Mouse (Mus musculus) ZHBTc4 (cell line): ENCODE results near the gene Hoxb7.

ENCODE experiments used
- DNase-seq: peaks from one replicate; pipeline ENCODE4 v3.0.0-alpha.2; 2011; ENCODE audit warnings: low read depth, low spot score

The Hoxb7 gene

GRCm38 (mm10) chr11:96299781-96300180, 13.4 kb downstream of the Hoxb7 start:
- no peak for DNase-seq

GRCm38 (mm10) chr11:96300354-96301063, 14.1 kb downstream of the Hoxb7 start:
- peak; percentile 67 for DNase-seq

- DNase-seq, result no peak
Measured at GRCm38 (mm10) chr11:96301064-96301431, 14.6 kb downstream of the Hoxb7 start.

GRCm38 (mm10) chr11:96301837-96302236, 15.4 kb downstream of the Hoxb7 start:
- DNase-seq, result no peak

GRCm38 (mm10) chr11:96302381-96303150, 16.1 kb downstream of the Hoxb7 start:
- no peak for DNase-seq

GRCm38 (mm10) chr11:96303151-96304099, 17.0 kb downstream of the Hoxb7 start, which contains the start of gene Hoxb5:
TSS of gene Hoxb5 (plus strand) at chr11:96303336.
- DNase-seq, result peak; percentile 92

- DNase-seq, result no peak
Measured at GRCm38 (mm10) chr11:96304381-96305195, 18.2 kb downstream of the Hoxb7 start.

- DNase-seq, result no peak
Measured at GRCm38 (mm10) chr11:96305505-96306182, 19.2 kb downstream of the Hoxb7 start.

- no peak for DNase-seq
Measured at GRCm38 (mm10) chr11:96306183-96306907, 19.9 kb downstream of the Hoxb7 start.

- DNase-seq, result no peak
Measured at GRCm38 (mm10) chr11:96306908-96307269, 20.5 kb downstream of the Hoxb7 start.

- no peak for DNase-seq
Measured at GRCm38 (mm10) chr11:96308763-96309162, 22.3 kb downstream of the Hoxb7 start.

- no peak for DNase-seq
Measured at GRCm38 (mm10) chr11:96309288-96309687, 22.9 kb downstream of the Hoxb7 start.

GRCm38 (mm10) chr11:96310183-96310938, 23.9 kb downstream of the Hoxb7 start:
- DNase-seq, result no peak

GRCm38 (mm10) chr11:96311097-96311496, 24.7 kb downstream of the Hoxb7 start:
- no peak for DNase-seq

- peak; percentile 87 for DNase-seq
Measured at GRCm38 (mm10) chr11:96311520-96312417, 25.3 kb downstream of the Hoxb7 start.

GRCm38 (mm10) chr11:96313134-96313533, 26.7 kb downstream of the Hoxb7 start:
- no peak for DNase-seq

GRCm38 (mm10) chr11:96313806-96314428, 27.5 kb downstream of the Hoxb7 start:
- no peak for DNase-seq
